Mouse (Mus musculus) retina, postnatal 1 day (tissue): ENCODE data around the gene Cdc40.

ENCODE experiments used
- DNase-seq: peaks from one replicate; pipeline ENCODE4 v3.0.0-alpha.2; 2012

Gene Cdc40

GRCm38 (mm10) chr10:40882831-40883643 is at the start of gene Cdc40, which contains the start of gene Wasf1:
Gene Cdc40 (minus strand): TSS chr10:40883311.
Gene Wasf1 (plus strand): TSS chr10:40883475.
- peak; percentile 100 for DNase-seq

GRCm38 (mm10) chr10:40919464-40919863 is 36.4 kb upstream of the Cdc40 start:
- no peak for DNase-seq

GRCm38 (mm10) chr10:40918669-40919440 is 35.7 kb upstream of the Cdc40 start:
- DNase-seq, result no peak

- DNase-seq, result no peak
Measured at GRCm38 (mm10) chr10:40915240-40915639, 32.1 kb upstream of the Cdc40 start.

- DNase-seq, result no peak
Measured at GRCm38 (mm10) chr10:40910811-40911210, 27.7 kb upstream of the Cdc40 start.

GRCm38 (mm10) chr10:40908580-40908979 is 25.5 kb upstream of the Cdc40 start:
- no peak for DNase-seq

- DNase-seq, result no peak
Measured at GRCm38 (mm10) chr10:40906802-40907201, 23.7 kb upstream of the Cdc40 start.

GRCm38 (mm10) chr10:40906131-40906530 is 23.0 kb upstream of the Cdc40 start:
- DNase-seq, result no peak

GRCm38 (mm10) chr10:40901786-40902185 is 18.7 kb upstream of the Cdc40 start:
- DNase-seq, result no peak

- DNase-seq, result peak; percentile 37
Measured at GRCm38 (mm10) chr10:40896656-40897055, 13.5 kb upstream of the Cdc40 start.

GRCm38 (mm10) chr10:40895765-40896164 is 12.7 kb upstream of the Cdc40 start:
- no peak for DNase-seq

GRCm38 (mm10) chr10:40889146-40889545 is 6.0 kb upstream of the Cdc40 start:
- DNase-seq, result no peak

GRCm38 (mm10) chr10:40887316-40887715 is 4.2 kb upstream of the Cdc40 start:
- no peak for DNase-seq

GRCm38 (mm10) chr10:40885432-40885831 is 2.3 kb upstream of the Cdc40 start:
- DNase-seq, result no peak

GRCm38 (mm10) chr10:40884279-40884806 is 1.2 kb upstream of the Cdc40 start:
- DNase-seq, result peak; percentile 65

GRCm38 (mm10) chr10:40883644-40884278 is 650 bp upstream of the Cdc40 start:
- no peak for DNase-seq

GRCm38 (mm10) chr10:40882333-40882732 is 778 bp downstream of the Cdc40 start:
- no peak for DNase-seq

GRCm38 (mm10) chr10:40881236-40881635 is 1.9 kb downstream of the Cdc40 start:
- no peak for DNase-seq

GRCm38 (mm10) chr10:40879969-40880368 is 3.1 kb downstream of the Cdc40 start:
- no peak for DNase-seq

- DNase-seq, result no peak
Measured at GRCm38 (mm10) chr10:40878246-40878645, 4.9 kb downstream of the Cdc40 start.

GRCm38 (mm10) chr10:40872052-40872451 is 11.1 kb downstream of the Cdc40 start:
- no peak for DNase-seq

- DNase-seq, result no peak
Measured at GRCm38 (mm10) chr10:40871301-40871700, 11.8 kb downstream of the Cdc40 start.

GRCm38 (mm10) chr10:40868081-40868480 is 15.0 kb downstream of the Cdc40 start:
- peak; percentile 36 for DNase-seq
